Mouse (Mus musculus): ENCODE data around the gene Hnrnpr.
A peak's percentile ranks its signal among the peaks of the same experiment; 100 is the strongest.

The Hnrnpr gene

GRCm38 (mm10) chr4:136310229-136311041, at the start of gene Hnrnpr:
TSS of gene Hnrnpr (plus strand) at chr4:136310942.
- DNase-seq (ENCODE audit: extremely low read depth, low read depth, low spot score), result peak; percentile 77

DNA sequence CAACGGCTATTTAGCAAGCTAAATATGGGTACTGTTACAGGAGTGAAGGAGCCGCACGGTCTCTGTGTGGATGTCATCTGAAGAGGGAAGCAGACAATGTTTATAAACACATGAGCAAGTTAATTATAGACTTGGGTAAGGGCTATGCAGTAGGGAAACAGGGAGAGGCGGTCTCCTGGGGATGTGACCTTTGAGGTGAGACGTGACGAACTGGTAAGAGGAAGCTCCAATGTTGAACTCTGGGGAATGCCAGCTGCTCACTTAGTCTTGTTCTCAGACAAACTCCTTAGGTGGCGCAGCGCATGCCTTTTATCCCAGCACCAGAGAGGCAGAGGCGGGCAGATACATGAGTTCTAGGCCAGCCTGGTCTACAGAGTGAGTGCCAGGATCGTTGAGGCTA, 48.8 kb upstream of the Hnrnpr start:
- DNase-seq (ENCODE audit: extremely low read depth, low read depth, low spot score), result no peak

DNA sequence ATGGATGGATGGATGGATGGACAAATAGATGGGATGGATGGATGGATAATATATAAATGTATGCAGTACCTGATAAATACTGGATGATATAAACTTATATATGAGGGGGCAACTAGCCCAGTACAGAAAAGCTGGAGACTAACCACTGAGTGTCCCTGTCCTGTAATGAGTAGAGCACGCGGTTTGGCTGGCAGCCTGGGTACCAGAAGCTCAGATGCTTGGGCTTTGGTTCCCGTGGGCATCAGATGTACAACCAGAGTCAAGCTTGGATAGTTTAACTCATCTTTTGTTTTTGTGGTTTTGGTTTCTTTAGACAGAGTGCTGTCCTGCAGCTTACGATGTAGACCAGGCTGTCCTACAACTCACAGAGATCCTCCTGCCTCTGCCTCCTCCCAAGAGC, 47.2 kb upstream of the Hnrnpr start:
- no peak for DNase-seq (ENCODE audit: extremely low read depth, low read depth, low spot score)

- no peak for DNase-seq (ENCODE audit: extremely low read depth, low read depth, low spot score)
These were observed 43.9 kb upstream of the Hnrnpr start for GRCm38 (mm10) chr4:136266716-136267343.

DNA sequence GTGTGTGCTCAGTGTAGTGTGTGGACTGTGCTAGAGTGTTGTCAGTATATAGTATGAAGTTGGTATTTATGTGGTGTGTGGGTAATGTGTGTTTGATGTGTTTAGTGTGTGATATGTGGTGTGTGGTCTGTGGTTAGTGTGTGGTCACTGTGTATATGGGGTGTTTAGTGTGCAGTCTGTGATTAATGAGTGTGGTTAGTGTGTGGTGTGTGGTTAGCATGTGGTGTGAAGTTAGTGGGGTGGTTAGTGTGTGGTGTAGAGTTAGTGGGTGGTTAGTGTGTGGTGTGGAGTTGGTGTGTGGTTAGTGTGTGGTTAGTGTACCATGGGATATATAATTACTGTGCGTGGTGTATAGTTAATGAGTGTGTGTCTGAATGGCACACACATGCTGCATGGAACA, 41.8 kb upstream of the Hnrnpr start:
- DNase-seq (ENCODE audit: extremely low read depth, low read depth, low spot score), result no peak

DNA sequence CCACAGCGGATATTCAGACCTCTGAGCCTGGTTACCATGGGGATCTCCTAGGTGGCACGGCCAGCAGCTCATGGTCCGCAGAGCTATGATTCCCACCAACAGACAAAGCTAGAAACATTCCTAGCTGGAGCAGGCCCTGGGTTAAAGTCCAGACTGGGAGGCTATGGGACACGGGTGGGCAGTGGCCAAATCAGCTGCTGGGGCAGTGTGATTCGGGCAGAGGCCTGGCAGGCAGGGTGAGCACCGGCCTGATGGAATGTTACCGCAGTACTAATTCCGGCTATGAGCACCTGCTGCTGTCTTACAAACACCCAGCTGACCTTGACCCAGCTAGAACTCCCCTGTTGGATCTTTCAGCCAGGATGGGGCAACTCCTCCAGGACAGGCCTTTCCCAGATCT, 40.1 kb upstream of the Hnrnpr start:
- DNase-seq (ENCODE audit: extremely low read depth, low read depth, low spot score), result no peak

- DNase-seq (ENCODE audit: extremely low read depth, low read depth, low spot score), result no peak
These were observed 29.6 kb upstream of the Hnrnpr start for GRCm38 (mm10) chr4:136281097-136281496.

DNA sequence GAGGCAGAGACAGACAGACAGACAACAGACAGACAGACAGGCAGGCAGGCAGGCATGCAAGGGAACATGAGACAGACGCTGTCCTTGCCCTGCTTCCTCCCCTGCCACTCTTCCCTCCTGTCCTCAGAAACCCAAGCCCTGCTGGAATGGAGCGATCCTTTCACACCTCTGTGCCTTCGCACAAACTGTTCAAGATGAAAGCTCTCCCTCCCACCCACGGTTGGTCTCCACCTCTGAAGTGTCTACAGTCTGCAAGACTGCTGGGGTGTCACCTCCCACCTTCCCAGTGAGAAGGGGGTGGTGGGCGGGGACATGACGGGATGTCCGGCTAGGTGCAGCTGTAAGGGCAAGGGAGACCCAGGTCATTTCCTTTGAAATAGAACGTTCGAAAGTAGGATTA, 29.1 kb upstream of the Hnrnpr start:
- no peak for DNase-seq (ENCODE audit: extremely low read depth, low read depth, low spot score)

- DNase-seq (ENCODE audit: extremely low read depth, low read depth, low spot score), result no peak
These were observed 27.9 kb upstream of the Hnrnpr start for GRCm38 (mm10) chr4:136282621-136283480.

DNA sequence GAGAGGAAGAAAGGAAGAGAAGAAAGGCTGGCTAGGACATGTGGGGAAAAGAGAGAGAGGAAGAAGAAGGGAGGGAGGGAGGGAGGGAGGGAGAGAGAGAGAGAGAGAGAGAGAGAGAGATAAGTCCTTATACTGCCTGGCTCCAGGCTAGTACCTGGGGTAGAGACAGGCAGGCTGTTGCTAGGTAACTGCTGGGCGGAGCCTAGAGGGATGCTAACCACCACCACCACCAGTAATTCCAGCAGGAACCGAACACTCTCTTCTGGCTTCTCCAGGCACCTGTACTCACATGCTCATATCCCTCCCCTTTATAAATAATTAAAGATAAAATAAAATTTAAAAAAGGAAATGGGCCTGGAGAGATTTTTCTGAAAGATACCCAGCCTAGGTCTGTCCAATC, 27.0 kb upstream of the Hnrnpr start:
- DNase-seq (ENCODE audit: extremely low read depth, low read depth, low spot score), result no peak

DNA sequence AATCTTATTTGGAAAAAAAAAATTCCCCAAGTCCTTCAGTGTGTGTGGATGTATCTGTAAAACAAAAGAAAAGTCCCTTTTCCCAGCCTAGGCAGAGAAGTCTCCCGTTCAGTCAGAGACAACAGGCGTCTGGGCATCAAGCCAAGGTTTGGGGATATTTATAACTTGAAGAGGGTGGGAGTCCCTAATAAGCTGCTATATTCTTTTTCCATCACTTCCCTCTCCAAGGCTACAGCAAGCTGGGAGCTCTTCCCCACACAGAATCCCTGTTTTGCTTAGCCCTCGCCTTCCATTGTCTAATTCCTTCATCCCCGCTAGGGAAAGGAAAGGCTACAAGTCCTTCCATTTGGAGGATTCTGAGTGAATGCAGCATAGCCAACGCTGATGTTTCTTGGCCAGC, 26.3 kb upstream of the Hnrnpr start, which contains the start of gene Zfp46:
Gene Zfp46 (plus strand): TSS at position 229 of the 400 bp plus-strand sequence.
- DNase-seq (ENCODE audit: extremely low read depth, low read depth, low spot score), result no peak

- DNase-seq (ENCODE audit: extremely low read depth, low read depth, low spot score), result no peak
These were observed 25.9 kb upstream of the Hnrnpr start for GRCm38 (mm10) chr4:136284891-136285290.

- peak; percentile 78 for DNase-seq (ENCODE audit: extremely low read depth, low read depth, low spot score)
These were observed 25.4 kb upstream of the Hnrnpr start for GRCm38 (mm10) chr4:136285348-136285810.

DNA sequence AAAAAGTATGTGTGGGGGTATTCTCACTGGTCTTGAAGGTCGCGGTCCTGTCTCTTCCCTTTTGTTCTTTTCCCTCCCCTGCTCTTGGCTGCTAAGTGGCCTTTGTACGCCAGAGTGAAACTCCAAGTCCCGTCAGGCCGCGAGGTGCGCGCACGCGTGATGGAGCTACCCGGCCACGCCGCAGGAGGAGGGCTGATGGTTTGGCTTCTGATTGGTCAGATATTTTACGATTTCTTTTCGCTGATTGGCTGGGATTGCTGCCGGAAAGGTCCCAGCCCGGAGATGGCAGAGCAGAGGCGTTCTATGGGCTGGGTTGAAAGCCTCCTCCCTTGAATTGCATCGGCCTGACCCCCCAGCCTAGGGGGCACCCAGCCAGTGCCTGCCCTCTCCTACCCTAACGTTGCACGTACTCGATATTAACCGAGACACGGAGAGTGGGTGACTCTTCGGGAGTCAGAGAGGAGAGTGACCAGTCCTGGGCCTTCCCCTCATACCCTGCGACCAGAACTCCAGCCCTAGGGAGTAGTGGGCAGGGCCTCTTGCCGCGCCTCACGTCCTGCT, 24.9 kb upstream of the Hnrnpr start:
- peak; percentile 83 for DNase-seq (ENCODE audit: extremely low read depth, low read depth, low spot score)

GRCm38 (mm10) chr4:136289918-136290780, 20.6 kb upstream of the Hnrnpr start:
- DNase-seq (ENCODE audit: extremely low read depth, low read depth, low spot score), result no peak

DNA sequence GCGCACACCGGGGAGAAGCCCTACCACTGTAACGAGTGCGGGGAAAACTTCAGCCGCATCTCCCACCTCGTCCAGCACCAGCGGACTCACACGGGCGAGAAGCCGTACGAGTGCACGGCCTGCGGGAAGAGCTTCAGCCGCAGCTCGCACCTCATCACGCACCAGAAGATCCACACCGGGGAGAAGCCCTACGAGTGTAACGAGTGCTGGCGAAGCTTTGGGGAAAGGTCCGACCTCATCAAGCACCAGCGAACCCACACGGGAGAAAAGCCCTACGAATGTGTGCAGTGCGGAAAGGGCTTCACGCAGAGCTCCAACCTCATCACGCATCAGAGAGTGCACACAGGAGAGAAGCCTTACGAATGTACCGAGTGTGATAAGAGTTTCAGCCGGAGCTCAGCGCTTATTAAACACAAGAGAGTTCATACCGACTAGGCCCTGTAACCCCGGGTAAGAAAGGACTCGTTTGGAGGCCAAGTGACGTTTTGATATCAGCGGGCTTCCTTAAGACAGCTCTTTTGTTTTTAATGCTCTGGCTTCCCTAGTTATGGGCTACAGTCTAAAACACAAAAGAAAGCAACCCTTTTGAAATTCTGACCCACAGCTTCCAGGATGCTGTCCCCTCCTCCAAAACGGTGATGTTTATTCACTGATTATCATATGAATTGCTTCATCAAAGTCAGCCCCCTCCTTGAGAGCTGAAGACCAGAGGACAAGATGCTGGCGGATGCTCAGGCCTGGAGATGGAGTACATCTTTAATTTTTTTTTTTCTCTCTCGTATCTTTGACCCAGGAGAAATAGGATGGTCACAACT, 19.8 kb upstream of the Hnrnpr start:
- no peak for DNase-seq (ENCODE audit: extremely low read depth, low read depth, low spot score)

DNA sequence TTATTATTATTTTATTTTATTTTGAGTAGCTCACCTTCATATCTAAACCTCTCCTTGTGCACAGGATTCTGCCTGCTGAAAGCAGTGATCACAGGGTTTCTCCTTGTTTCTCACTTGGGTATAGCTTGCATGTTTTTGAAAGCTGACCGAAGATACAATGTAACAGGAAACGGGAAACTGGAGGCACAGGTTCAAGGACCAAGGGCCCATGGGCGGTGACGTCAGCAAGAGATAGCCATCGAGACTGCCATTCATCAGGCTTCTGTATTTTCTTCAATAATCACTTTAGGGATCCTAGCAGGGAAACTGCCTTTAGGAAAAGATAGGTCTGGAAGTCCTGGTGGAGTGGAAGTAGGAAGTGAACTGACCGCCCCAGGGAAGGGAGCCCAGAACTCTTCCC, 19.1 kb upstream of the Hnrnpr start:
- no peak for DNase-seq (ENCODE audit: extremely low read depth, low read depth, low spot score)

DNA sequence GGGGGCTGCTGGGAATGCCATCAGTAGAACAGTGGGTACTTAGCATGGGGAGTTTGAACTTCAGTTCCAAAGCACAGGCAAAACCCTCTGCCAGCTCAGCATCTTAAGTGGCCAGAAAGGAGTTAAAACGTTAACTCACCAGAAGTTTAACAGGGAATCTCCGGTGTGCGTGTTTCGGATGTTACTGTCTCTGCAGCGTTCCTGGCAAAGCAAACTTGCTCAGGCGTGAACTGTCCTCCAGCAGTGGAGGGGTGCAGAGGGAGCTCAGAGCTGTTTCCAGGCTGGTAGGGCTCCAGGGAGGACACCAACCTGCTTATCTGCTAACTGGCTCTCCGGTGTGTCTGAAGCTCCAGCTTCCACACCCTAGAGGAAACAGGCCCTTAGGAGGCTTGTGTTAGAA, 14.8 kb upstream of the Hnrnpr start:
- DNase-seq (ENCODE audit: extremely low read depth, low read depth, low spot score), result no peak

- DNase-seq (ENCODE audit: extremely low read depth, low read depth, low spot score), result no peak
These were observed 8.3 kb upstream of the Hnrnpr start for GRCm38 (mm10) chr4:136302462-136302861.
